Mouse (Mus musculus): ENCODE data around the gene Dlgap1.
"Not testable (repeated sequence)": the region's sequence is repeated elsewhere in the genome, so short reads cannot be mapped to it uniquely, and the experiment has no call there.

The Dlgap1 gene

GRCm38 (mm10) chr17:70541816-70542215 lies 572.9 kb downstream of the Dlgap1 start:
- no peak for DNase-seq

- DNase-seq, result no peak
Observed at GRCm38 (mm10) chr17:70550793-70551192, 581.9 kb downstream of the Dlgap1 start.

GRCm38 (mm10) chr17:70561547-70561946 lies 592.7 kb downstream of the Dlgap1 start:
- DNase-seq, result no peak

- DNase-seq, result no peak
Observed at GRCm38 (mm10) chr17:70570848-70571247, 602.0 kb downstream of the Dlgap1 start.

GRCm38 (mm10) chr17:70583042-70583441 lies 614.2 kb downstream of the Dlgap1 start:
- DNase-seq, result no peak

GRCm38 (mm10) chr17:70586735-70587425 lies 618.0 kb downstream of the Dlgap1 start:
- DNase-seq, result no peak

GRCm38 (mm10) chr17:70587975-70588630 lies 619.2 kb downstream of the Dlgap1 start:
- DNase-seq, result not testable (repeated sequence)

GRCm38 (mm10) chr17:70588691-70589090 lies 619.8 kb downstream of the Dlgap1 start:
- DNase-seq, result no peak

- DNase-seq, result no peak
Observed at GRCm38 (mm10) chr17:70589140-70589539, 620.3 kb downstream of the Dlgap1 start.

- DNase-seq, result no peak
Observed at GRCm38 (mm10) chr17:70590506-70590905, 621.6 kb downstream of the Dlgap1 start.

- DNase-seq, result no peak
Observed at GRCm38 (mm10) chr17:70594277-70594676, 625.4 kb downstream of the Dlgap1 start.

GRCm38 (mm10) chr17:70596326-70596725 lies 627.5 kb downstream of the Dlgap1 start:
- DNase-seq, result no peak

GRCm38 (mm10) chr17:70600462-70600861 lies 631.6 kb downstream of the Dlgap1 start:
- no peak for DNase-seq

GRCm38 (mm10) chr17:70602051-70602450 lies 633.2 kb downstream of the Dlgap1 start:
- DNase-seq, result no peak

GRCm38 (mm10) chr17:70605659-70606058 lies 636.8 kb downstream of the Dlgap1 start:
- no peak for DNase-seq

- DNase-seq, result no peak
Observed at GRCm38 (mm10) chr17:70612171-70612570, 643.3 kb downstream of the Dlgap1 start.

- no peak for DNase-seq
Observed at GRCm38 (mm10) chr17:70613897-70614296, 645.0 kb downstream of the Dlgap1 start.

- DNase-seq, result no peak
Observed at GRCm38 (mm10) chr17:70614407-70615060, 645.7 kb downstream of the Dlgap1 start.

- no peak for DNase-seq
Observed at GRCm38 (mm10) chr17:70622493-70622892, 653.6 kb downstream of the Dlgap1 start.

GRCm38 (mm10) chr17:70626396-70626795 lies 657.5 kb downstream of the Dlgap1 start:
- DNase-seq, result no peak

- DNase-seq, result no peak
Observed at GRCm38 (mm10) chr17:70626925-70627324, 658.1 kb downstream of the Dlgap1 start.

GRCm38 (mm10) chr17:70629653-70630378 lies 660.9 kb downstream of the Dlgap1 start:
- no peak for DNase-seq

Data from thymus, postnatal 25 days (tissue).